In genomic region chr8:126931720-126932119, GRCm38 (mm10) we compare ENCODE assay signal across 13 mouse cellular contexts. TPM values are rescaled to one million over a fixed set of nuclear protein-coding genes. Genes with fewer than 3 reads are reported as not detected.
DNase-seq lines count a peak whose midpoint lies in the region; ATAC-seq and TF ChIP-seq lines count a peak whose summit lies in the region.
"Had no signal": no experiment of that assay in that cellular context is flagged by ENCODE, and none has a peak within 500 bp of the region (broad histone marks: within the 10 kb centered on the region; RNA-seq: fewer than 3 reads in every experiment).

No protein-coding gene starts in this region.

- no peak for TF ChIP-seq EP300 in lung, postnatal 0 days (IDR thresholded peaks at IDR 0.05)

- no peaks in the 10 kb centered on the region for H3K9me3 ChIP-seq in lung, postnatal 0 days (ENCODE audit: low read length)
- no peaks in the 10 kb centered on the region for H3K9me3 ChIP-seq in hindbrain, embryonic 10.5 days
- H3K9me3 ChIP-seq: hindbrain, embryonic 15.5 days; megakaryocyte, embryonic 14.5 days; neural tube, embryonic 15.5 days had no signal

- WGBS in lung, postnatal 0 days, result 29% methylated on average over 2 of the region's 2 CpGs
- 46% methylated on average over 2 of the region's 2 CpGs for WGBS in hindbrain, embryonic 10.5 days

- no peak overlapping the region for H3K9ac ChIP-seq in lung, postnatal 0 days (replicated peaks; ENCODE audit: low read depth)
- H3K9ac ChIP-seq: hindbrain, embryonic 15.5 days; neural tube, embryonic 15.5 days had no signal

- H3K4me2 ChIP-seq in lung, postnatal 0 days (replicated peaks; ENCODE audit: low read depth, low read length), result no peak overlapping the region
- H3K4me2 ChIP-seq: hindbrain, embryonic 15.5 days; neural tube, embryonic 15.5 days had no signal

- ATAC-seq in lung, postnatal 0 days, result peak; percentile 24; the same call in 1 of the 2 replicates

- DNase-seq in lung, postnatal 0 days (ENCODE audit: low spot score), result no peak
- no peak for DNase-seq in lung, postnatal 36 days
- DNase-seq in ES-CJ7 (ENCODE audit: low read depth, low spot score), result peak; percentile 89
- peak; percentile 52 for DNase-seq in naive thymus-derived CD4-positive, alpha-beta T cell, adult 2 months (ENCODE audit: low read depth)
- no peak for DNase-seq in hindbrain, embryonic 10.5 days (ENCODE audit: low spot score)
- no peak for DNase-seq in left cerebral cortex, adult 9 months (ENCODE audit: low spot score in 2 of 2)
- no peak for DNase-seq in gastrocnemius, postnatal 14 days
- DNase-seq: adrenal gland, adult 2 months; cerebellum, adult 8-10 months had no signal

- TF ChIP-seq CTCF in lung, postnatal 0 days (IDR thresholded peaks at IDR 0.05), result peak; percentile 61
- TF ChIP-seq CTCF in bone marrow macrophage, adult 2 months (IDR thresholded peaks at IDR 0.05; ENCODE audit: low read depth, low read length), result no peak

- TF ChIP-seq POLR2A in bone marrow macrophage, adult 2 months (IDR thresholded peaks at IDR 0.05; ENCODE audit: borderline replicate concordance, low read depth, low read length), result no peak

- intact Hi-C loops in gastrocnemius, postnatal 14 days (cut with DNase I; ENCODE audit: low total_unique reads), result loop anchor here (5.0 kb wide), 1 partner anchor 41 kb away; the partner anchor contains the start of gene Rbm34

- no peaks in the 10 kb centered on the region for H3K27me3 ChIP-seq in lung, postnatal 0 days (replicated peaks; ENCODE audit: insufficient read depth, low read length)
- no peaks in the 10 kb centered on the region for H3K27me3 ChIP-seq in hindbrain, embryonic 10.5 days (ENCODE audit: insufficient read depth, poor library complexity, severe bottlenecking)
- H3K27me3 ChIP-seq: hindbrain, embryonic 15.5 days; megakaryocyte, embryonic 14.5 days; neural tube, embryonic 15.5 days had no signal

- H3K4me1 ChIP-seq in lung, postnatal 0 days (ENCODE audit: insufficient read depth, low read depth, low read length), result no peaks in the 10 kb centered on the region
- peaks cover 45% of the 10 kb centered on the region for H3K4me1 ChIP-seq in bone marrow macrophage, adult 2 months (ENCODE audit: control insufficient read depth, insufficient read depth, low read length)
- H3K4me1 ChIP-seq in hindbrain, embryonic 10.5 days (replicated peaks), result no peaks in the 10 kb centered on the region
- H3K4me1 ChIP-seq: hindbrain, embryonic 15.5 days; neural tube, embryonic 15.5 days had no signal

- no peak overlapping the region for H3K27ac ChIP-seq in lung, postnatal 0 days (ENCODE audit: low read length)
- peak overlapping the region; percentile 53; the same call in 1 of the 2 replicates for H3K27ac ChIP-seq in bone marrow macrophage, adult 2 months (ENCODE audit: insufficient read depth, low read depth, low read length)
- H3K27ac ChIP-seq in hindbrain, embryonic 10.5 days, result no peak overlapping the region
- H3K27ac ChIP-seq: hindbrain, embryonic 15.5 days; neural tube, embryonic 15.5 days had no signal

- no peak overlapping the region for H3K4me3 ChIP-seq in lung, postnatal 0 days (ENCODE audit: low read depth, low read length)
- no peak overlapping the region for H3K4me3 ChIP-seq in bone marrow macrophage, adult 2 months (ENCODE audit: insufficient read depth, low read length)
- no peak overlapping the region for H3K4me3 ChIP-seq in hindbrain, embryonic 10.5 days
- H3K4me3 ChIP-seq: hindbrain, embryonic 15.5 days; megakaryocyte, embryonic 14.5 days; neural tube, embryonic 15.5 days had no signal

- H3K36me3 ChIP-seq in lung, postnatal 0 days (ENCODE audit: insufficient read depth, low read length), result peaks cover 12% of the 10 kb centered on the region; the same call in 1 of the 2 replicates
- H3K36me3 ChIP-seq in hindbrain, embryonic 10.5 days, result peaks cover 85% of the 10 kb centered on the region

RNA-seq across cellular contexts. Expression of gene Tomm20, which starts 13.9 kb away (rescaled TPM):
- 138 and 155 TPM in 2 replicates for polyA plus RNA-seq in lung, postnatal 0 days (2015; fragmentation: Nextera tagmentation; extraction: Ambion mirVana)
- 79.4 and 89.9 TPM in 2 replicates for polyA plus RNA-seq in bone marrow macrophage, adult 2 months (2012; ENCODE audit: insufficient read depth, insufficient read length, missing spikeins)
- polyA plus RNA-seq in hindbrain, embryonic 10.5 days (2016; fragmentation: Nextera tagmentation; extraction: Ambion mirVana), result 250 and 288 TPM in 2 replicates
- 100 to 1,000 TPM in 1 of 2 experiments, 10 to 100 TPM in 1; 89.7 to 106 TPM for total RNA-seq in gastrocnemius, postnatal 14 days (2021)

RNA-seq across cellular contexts. Expression of gene Rbm34, which starts 39.2 kb away (rescaled TPM):
- polyA plus RNA-seq in lung, postnatal 0 days (2015; fragmentation: Nextera tagmentation; extraction: Ambion mirVana), result 15.5 and 18.9 TPM in 2 replicates
- 19.7 and 20.9 TPM in 2 replicates for polyA plus RNA-seq in bone marrow macrophage, adult 2 months (2012; ENCODE audit: insufficient read depth, insufficient read length, missing spikeins)
- polyA plus RNA-seq in hindbrain, embryonic 10.5 days (2016; fragmentation: Nextera tagmentation; extraction: Ambion mirVana), result 22.2 and 22.6 TPM in 2 replicates
- 1 to 10 TPM; 4.6 to 5.6 TPM for total RNA-seq in gastrocnemius, postnatal 14 days (2021)

Comparison
In these comparisons a context has a peak if more than half of its experiments do, and no peak if none do; other contexts are left out.
1. DNase-seq: peak in ES-CJ7 (single experiment) and naive thymus-derived CD4-positive, alpha-beta T cell, adult 2 months (single experiment); none in lung, postnatal 0 days (single experiment), lung, postnatal 36 days (single experiment), hindbrain, embryonic 10.5 days (single experiment), left cerebral cortex, adult 9 months (0 of 2) and gastrocnemius, postnatal 14 days (single experiment).